Mouse (Mus musculus) lung, postnatal 0 days (tissue): ENCODE measurements at regions not wholly inside any gene's neighbourhood (a gene's known extent, or its start where the extent isn't known, plus 50 kb on each side); places are given as distances from the start of the nearest gene placed in this dataset.

ENCODE experiments used
- CTCF ChIP-seq: IDR thresholded peaks from 2 replicates; pipeline ENCODE4 v1.5.1; 2016; ENCODE audit warnings: antibody characterized with exemption, mild to moderate bottlenecking
- EP300 ChIP-seq: IDR thresholded peaks from 2 replicates; pipeline ENCODE4 v1.6.1; 2016; ENCODE audit warnings: antibody characterized with exemption, mild to moderate bottlenecking, control low read depth

- TF ChIP-seq CTCF (no peak), EP300 (no peak)
Observed at GRCm38 (mm10) chr8:54465458-54466102, 63.8 kb upstream of the Asb5 start.
